Mouse (Mus musculus): Measurements from ENCODE around the gene Ptgis.

DNA sequence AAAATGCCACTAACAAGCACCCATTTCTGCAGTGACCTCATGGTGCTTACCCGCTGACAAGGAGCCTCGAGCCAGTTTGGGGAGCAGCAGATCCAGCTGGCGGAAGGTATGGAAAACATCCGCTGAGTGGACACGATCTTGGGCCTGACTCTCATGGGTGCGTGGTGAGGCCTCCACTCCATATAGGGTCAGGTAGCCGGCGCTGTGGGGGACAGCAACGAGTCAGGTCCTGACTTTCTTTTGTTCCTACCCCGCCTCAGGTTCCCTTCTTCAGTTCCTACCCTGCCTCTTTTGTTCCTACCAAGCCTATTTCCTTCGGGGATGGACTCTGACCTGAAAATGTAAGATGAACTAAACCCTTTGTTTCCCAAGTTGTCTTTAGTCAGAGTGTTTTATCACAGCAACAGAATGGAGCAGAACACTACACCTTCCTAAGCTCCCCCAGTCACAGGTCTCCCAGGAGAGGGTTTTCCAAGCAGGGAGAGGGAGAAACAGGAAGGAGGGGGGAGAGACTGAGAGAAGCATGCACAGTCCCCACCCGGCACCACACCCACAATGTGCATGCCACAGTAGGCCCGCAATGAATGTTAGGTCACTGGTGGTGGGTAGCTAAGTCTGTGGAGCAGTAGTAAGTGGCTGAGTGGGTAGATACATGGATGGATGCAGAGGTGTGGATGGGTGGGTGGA lies 19.1 kb downstream of the Ptgis start:
- TF ChIP-seq CTCF (IDR thresholded peaks at IDR 0.05), result no peak
- TF ChIP-seq POLR2A (IDR thresholded peaks at IDR 0.05; ENCODE audit: insufficient read depth, low read depth, low read length), result no peak
